Mouse (Mus musculus): ENCODE measurements around the gene Iqcn. TPM values are rescaled to one million over a fixed set of nuclear protein-coding genes. Genes with fewer than 3 reads are reported as not detected.

Iqcn gene
- polyA plus RNA-seq, 1 experiment from 2014 or later: 0.05 TPM

GRCm38 (mm10) chr8:70725792-70726447 lies 22.7 kb downstream of the Iqcn start:
- 26% methylated on average over 14 of the region's 14 CpGs for WGBS

GRCm38 (mm10) chr8:70726721-70727120 lies 23.5 kb downstream of the Iqcn start:
- no peaks in the 10 kb centered on the region for H3K9me3 ChIP-seq
- DNase-seq (ENCODE audit: low spot score): no peak
- H3K36me3 ChIP-seq (replicated peaks): no peaks in the 10 kb centered on the region
- WGBS: 49% methylated on average over 11 of the region's 11 CpGs
- no peak overlapping the region for H3K4me3 ChIP-seq
- no peak overlapping the region for H3K27ac ChIP-seq (replicated peaks)
- H3K27me3 ChIP-seq (replicated peaks; ENCODE audit: low read depth, poor library complexity, severe bottlenecking): peaks cover 59% of the 10 kb centered on the region
- peaks cover 13% of the 10 kb centered on the region for H3K4me1 ChIP-seq

More at GRCm38 (mm10) chr8:70725792-70726447, 22.7 kb downstream of the Iqcn start:
- DNase-seq (ENCODE audit: low spot score): peak; percentile 70
- H3K4me1 ChIP-seq: peaks cover 13% of the 10 kb centered on the region
- H3K36me3 ChIP-seq (replicated peaks): no peaks in the 10 kb centered on the region
- no peaks in the 10 kb centered on the region for H3K9me3 ChIP-seq
- peaks cover 55% of the 10 kb centered on the region for H3K27me3 ChIP-seq (replicated peaks; ENCODE audit: low read depth, poor library complexity, severe bottlenecking)
- no peak overlapping the region for H3K27ac ChIP-seq (replicated peaks)
- H3K4me3 ChIP-seq: no peak overlapping the region

GRCm38 (mm10) chr8:70729808-70730475 lies 26.7 kb downstream of the Iqcn start:
- Histone ChIP-seq H3K36me3 (replicated peaks) (no peaks in the 10 kb centered on the region), H3K4me3 (peak overlapping the region; percentile 51), H3K27me3 (replicated peaks; ENCODE audit: low read depth, poor library complexity, severe bottlenecking) (peaks cover 75% of the 10 kb centered on the region), H3K4me1 (peaks cover 9% of the 10 kb centered on the region), H3K27ac (replicated peaks) (peak overlapping the region; percentile 30; the same call in 1 of the 2 replicates), H3K9me3 (no peaks in the 10 kb centered on the region)
- 3% methylated on average over 34 of the region's 34 CpGs for WGBS
- DNase-seq (ENCODE audit: low spot score): peak; percentile 32

- Histone ChIP-seq H3K36me3 (replicated peaks) (no peaks in the 10 kb centered on the region), H3K27me3 (replicated peaks; ENCODE audit: low read depth, poor library complexity, severe bottlenecking) (peaks cover 72% of the 10 kb centered on the region)
- WGBS: 85% methylated on average over 4 of the region's 4 CpGs
Measured at GRCm38 (mm10) chr8:70730956-70731355, 27.7 kb downstream of the Iqcn start.

GRCm38 (mm10) chr8:70737705-70738104 lies 34.4 kb downstream of the Iqcn start:
- Histone ChIP-seq H3K36me3 (replicated peaks) (no peaks in the 10 kb centered on the region), H3K9me3 (no peaks in the 10 kb centered on the region), H3K27me3 (replicated peaks; ENCODE audit: low read depth, poor library complexity, severe bottlenecking) (peaks cover 53% of the 10 kb centered on the region), H3K4me1 (peaks cover 16% of the 10 kb centered on the region), H3K27ac (replicated peaks) (no peak overlapping the region), H3K4me3 (no peak overlapping the region)
- 72% methylated on average over 5 of the region's 5 CpGs for WGBS
- DNase-seq (ENCODE audit: low spot score): no peak

More at GRCm38 (mm10) chr8:70730956-70731355, 27.7 kb downstream of the Iqcn start:
- no peak overlapping the region for H3K27ac ChIP-seq (replicated peaks)
- no peaks in the 10 kb centered on the region for H3K9me3 ChIP-seq
- peaks cover 9% of the 10 kb centered on the region for H3K4me1 ChIP-seq
- H3K4me3 ChIP-seq: no peak overlapping the region
- no peak for DNase-seq (ENCODE audit: low spot score)

- H3K9me3 ChIP-seq: no peaks in the 10 kb centered on the region
- no peak overlapping the region for H3K27ac ChIP-seq (replicated peaks)
- no peak overlapping the region for H3K4me3 ChIP-seq
- no peak for DNase-seq (ENCODE audit: low spot score)
- H3K27me3 ChIP-seq (replicated peaks; ENCODE audit: low read depth, poor library complexity, severe bottlenecking): peaks cover 53% of the 10 kb centered on the region
- H3K36me3 ChIP-seq (replicated peaks): no peaks in the 10 kb centered on the region
- H3K4me1 ChIP-seq: peaks cover 21% of the 10 kb centered on the region
- 60% methylated on average over 3 of the region's 3 CpGs for WGBS
Measured at GRCm38 (mm10) chr8:70738211-70738610, 35.0 kb downstream of the Iqcn start.

GRCm38 (mm10) chr8:70741661-70742060 lies 38.4 kb downstream of the Iqcn start:
- no peak for DNase-seq (ENCODE audit: low spot score)
- H3K4me1 ChIP-seq: peaks cover 36% of the 10 kb centered on the region
- no peaks in the 10 kb centered on the region for H3K36me3 ChIP-seq (replicated peaks)
- no peaks in the 10 kb centered on the region for H3K9me3 ChIP-seq
- peaks cover 86% of the 10 kb centered on the region for H3K27me3 ChIP-seq (replicated peaks; ENCODE audit: low read depth, poor library complexity, severe bottlenecking)
- 60% methylated on average over 5 of the region's 5 CpGs for WGBS
- no peak overlapping the region for H3K4me3 ChIP-seq
- no peak overlapping the region for H3K27ac ChIP-seq (replicated peaks)

GRCm38 (mm10) chr8:70742176-70742575 lies 38.9 kb downstream of the Iqcn start:
- Histone ChIP-seq H3K36me3 (replicated peaks) (no peaks in the 10 kb centered on the region), H3K4me3 (no peak overlapping the region), H3K4me1 (peaks cover 36% of the 10 kb centered on the region), H3K27ac (replicated peaks) (no peak overlapping the region), H3K9me3 (no peaks in the 10 kb centered on the region), H3K27me3 (replicated peaks; ENCODE audit: low read depth, poor library complexity, severe bottlenecking) (peaks cover 88% of the 10 kb centered on the region)
- peak; percentile 35 for DNase-seq (ENCODE audit: low spot score)
- WGBS: 65% methylated on average over 11 of the region's 11 CpGs

- Histone ChIP-seq H3K9me3 (no peaks in the 10 kb centered on the region), H3K27ac (replicated peaks) (peak overlapping the region; percentile 31), H3K27me3 (replicated peaks; ENCODE audit: low read depth, poor library complexity, severe bottlenecking) (peaks cover 88% of the 10 kb centered on the region), H3K4me1 (peaks cover 36% of the 10 kb centered on the region), H3K36me3 (replicated peaks) (no peaks in the 10 kb centered on the region), H3K4me3 (peak overlapping the region; percentile 51)
- peak; percentile 34 for DNase-seq (ENCODE audit: low spot score)
- WGBS: 2% methylated on average over 38 of the region's 38 CpGs
Measured at GRCm38 (mm10) chr8:70742981-70743655, 39.9 kb downstream of the Iqcn start.

GRCm38 (mm10) chr8:70743656-70744590 lies 40.7 kb downstream of the Iqcn start:
- Histone ChIP-seq H3K27ac (replicated peaks) (peak overlapping the region; percentile 48; the same call in 1 of the 2 replicates), H3K9me3 (no peaks in the 10 kb centered on the region), H3K4me3 (peak overlapping the region; percentile 51), H3K27me3 (replicated peaks; ENCODE audit: low read depth, poor library complexity, severe bottlenecking) (peaks cover 92% of the 10 kb centered on the region), H3K4me1 (peaks cover 36% of the 10 kb centered on the region), H3K36me3 (replicated peaks) (no peaks in the 10 kb centered on the region)
- 5% methylated on average over 48 of the region's 48 CpGs for WGBS
- DNase-seq (ENCODE audit: low spot score): peak; percentile 45

- Histone ChIP-seq H3K9me3 (no peaks in the 10 kb centered on the region), H3K36me3 (replicated peaks) (no peaks in the 10 kb centered on the region), H3K4me1 (peaks cover 36% of the 10 kb centered on the region), H3K4me3 (no peak overlapping the region), H3K27me3 (replicated peaks; ENCODE audit: low read depth, poor library complexity, severe bottlenecking) (peaks cover 100% of the 10 kb centered on the region), H3K27ac (replicated peaks) (no peak overlapping the region)
- WGBS: 47% methylated on average over 11 of the region's 11 CpGs
- DNase-seq (ENCODE audit: low spot score): no peak
Measured at GRCm38 (mm10) chr8:70744806-70745205, 41.5 kb downstream of the Iqcn start.
